Mouse (Mus musculus): Measurements from ENCODE around the gene Kpnb1.

DNA sequence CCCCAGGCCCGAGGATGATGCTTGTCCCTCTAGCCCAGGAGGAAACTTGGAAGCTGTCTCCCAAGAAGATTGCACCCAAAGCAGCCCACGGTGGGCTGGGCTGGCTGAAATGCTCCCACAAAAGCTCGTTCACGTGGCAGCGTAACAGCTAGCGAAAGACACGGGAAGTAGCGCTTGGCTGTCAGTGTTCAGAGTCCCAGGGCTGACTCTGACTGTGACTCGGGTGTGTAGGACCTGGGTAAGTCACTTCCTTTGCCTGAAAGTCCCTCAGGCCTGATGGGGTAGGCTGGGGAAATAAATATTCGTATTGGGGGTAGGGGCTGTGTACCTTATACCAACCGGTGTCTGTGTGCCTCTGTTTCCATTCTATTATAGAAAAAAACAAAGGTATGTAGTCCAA is 71.9 kb downstream of the Kpnb1 start:
- no peak for TF ChIP-seq CTCF (conservative IDR thresholded peaks at IDR 0.05; ENCODE audit: low read length)
- TF ChIP-seq NANOG (IDR thresholded peaks at IDR 0.05; ENCODE audit: borderline replicate concordance, low read length) = no peak
- TF ChIP-seq POU5F1 (IDR thresholded peaks at IDR 0.05; ENCODE audit: borderline replicate concordance, low read length) = no peak

Data from E14TG2a.4 (cell line).